Mouse (Mus musculus) megakaryocyte, embryonic 14.5 days (primary cell): ENCODE measurements around the gene Fbxw11. TPM values are rescaled to one million over a fixed set of nuclear protein-coding genes. Genes with fewer than 3 reads are reported as not detected.

Source experiments
- H3K27me3 ChIP-seq: replicated peaks from 2 replicates; pipeline ENCODE3; 2012; ENCODE audit warnings: inconsistent platforms
- H3K36me3 ChIP-seq: replicated peaks from 2 replicates; pipeline ENCODE3; 2012; ENCODE audit warnings: low read length, inconsistent platforms, mixed read lengths
- H3K4me1 ChIP-seq: 2 replicates; pipeline ENCODE4 v1.6.1; 2012; ENCODE audit warnings: inconsistent platforms
- H3K4me3 ChIP-seq: replicated peaks from 2 replicates; pipeline ENCODE3; 2012; ENCODE audit warnings: moderate library complexity, mild to moderate bottlenecking, inconsistent platforms
- H3K9me3 ChIP-seq: 2 replicates; pipeline ENCODE4 v1.6.1; 2012; ENCODE audit warnings: inconsistent platforms
- FLI1 ChIP-seq: IDR thresholded peaks from 2 replicates; pipeline ENCODE4 v1.6.1; 2012; ENCODE audit warnings: low read length, inconsistent platforms, mixed read lengths
- GATA1 ChIP-seq: IDR thresholded peaks from 3 replicates; pipeline ENCODE4 v1.6.1; 2012; ENCODE audit warnings: mixed read lengths, low read length, inconsistent platforms, borderline replicate concordance
- polyA plus RNA-seq: library from polyadenylated mRNA; stranded (reverse); fragments of >175 nt; gene quantifications from 2 replicates; pipeline ENCODE4 v1.2.3, GENCODE M21; 2012; ENCODE audit warnings: low replicate concordance; ENCODE audit not compliant: insufficient read depth

Fbxw11 gene
- polyA plus RNA-seq, 1 experiment: 13.1 TPM

DNA sequence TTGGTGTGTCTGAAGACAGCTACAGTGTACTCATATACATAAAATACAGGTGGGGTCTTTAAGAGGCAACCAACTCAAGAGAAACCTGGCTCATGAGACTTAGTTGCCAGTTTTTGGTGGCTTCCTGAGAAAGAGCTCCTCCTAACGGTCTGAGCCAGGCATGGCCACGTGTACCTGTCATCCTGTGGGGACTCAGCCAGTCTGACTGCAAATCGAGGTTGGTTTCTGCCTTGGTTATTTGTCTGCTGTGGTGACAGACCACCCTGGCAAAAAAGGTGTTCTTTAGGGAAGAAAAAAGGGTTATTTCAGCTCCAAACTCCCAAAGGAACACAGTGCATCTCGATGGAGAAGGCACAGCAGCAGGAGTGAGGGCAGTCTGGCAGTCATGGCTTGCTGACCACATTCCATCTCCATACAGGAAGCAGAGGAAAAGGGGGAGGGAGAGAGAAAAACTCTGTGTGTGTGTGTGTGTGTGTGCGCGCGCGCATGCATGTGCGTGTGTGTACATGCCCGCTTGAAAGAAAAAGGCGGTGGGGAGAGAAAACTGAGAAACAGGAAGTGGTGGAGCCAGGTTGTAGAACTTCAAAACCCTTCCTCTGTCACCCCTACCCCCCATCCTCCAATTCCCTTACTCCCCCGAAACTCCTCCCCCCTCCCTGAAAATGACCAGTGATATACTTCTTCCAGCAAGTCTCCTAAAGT lies 126.3 kb downstream of the Fbxw11 start:
- Histone ChIP-seq H3K4me3 (no peak overlapping the region), H3K4me1 (peaks cover 19% of the 10 kb centered on the region), H3K36me3 (no peaks in the 10 kb centered on the region), H3K9me3 (peaks cover 35% of the 10 kb centered on the region), H3K27me3 (peaks cover 35% of the 10 kb centered on the region)
- TF ChIP-seq GATA1: no peak
- no peak for TF ChIP-seq FLI1

DNA sequence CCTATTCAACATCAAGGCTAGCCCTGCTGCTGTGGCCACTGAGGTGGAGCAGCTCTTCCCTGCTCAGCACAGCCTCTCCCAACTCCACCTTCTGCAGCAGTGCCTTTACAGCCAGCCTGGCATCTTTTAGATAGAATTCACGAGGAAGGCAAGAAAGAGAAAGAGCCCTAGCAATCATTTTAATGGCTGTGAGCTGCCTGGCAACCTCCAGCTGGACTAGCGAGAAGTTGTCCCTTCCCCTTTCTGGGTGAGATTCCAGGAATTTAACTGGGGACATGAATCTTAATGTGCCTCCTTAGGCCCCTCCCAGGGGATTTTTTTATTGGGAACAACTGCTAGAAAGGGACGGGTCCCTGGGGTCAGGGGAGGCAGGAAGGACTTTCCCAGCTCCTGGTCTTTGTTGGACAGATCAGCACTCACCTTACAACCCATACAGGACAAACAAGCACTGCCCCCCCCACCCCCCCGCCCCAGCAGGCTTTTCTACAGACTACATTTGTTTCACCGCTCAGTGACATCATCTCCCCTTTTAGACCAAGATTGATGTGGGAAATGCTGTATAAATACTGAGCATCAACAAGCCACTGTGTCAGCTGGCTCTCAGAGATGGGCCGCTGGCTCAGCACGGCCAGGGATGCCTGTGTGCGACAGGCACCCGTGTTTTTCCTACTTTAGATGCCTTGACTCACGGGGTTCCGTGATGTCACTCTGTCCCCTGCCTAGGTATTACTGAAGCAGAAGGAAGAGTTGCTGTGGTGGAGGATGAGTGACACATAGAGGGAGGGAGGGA lies 138.4 kb downstream of the Fbxw11 start:
- Histone ChIP-seq H3K27me3 (peaks cover 11% of the 10 kb centered on the region), H3K4me1 (no peaks in the 10 kb centered on the region), H3K36me3 (no peaks in the 10 kb centered on the region), H3K9me3 (peaks cover 9% of the 10 kb centered on the region), H3K4me3 (no peak overlapping the region)
- TF ChIP-seq FLI1: no peak

DNA sequence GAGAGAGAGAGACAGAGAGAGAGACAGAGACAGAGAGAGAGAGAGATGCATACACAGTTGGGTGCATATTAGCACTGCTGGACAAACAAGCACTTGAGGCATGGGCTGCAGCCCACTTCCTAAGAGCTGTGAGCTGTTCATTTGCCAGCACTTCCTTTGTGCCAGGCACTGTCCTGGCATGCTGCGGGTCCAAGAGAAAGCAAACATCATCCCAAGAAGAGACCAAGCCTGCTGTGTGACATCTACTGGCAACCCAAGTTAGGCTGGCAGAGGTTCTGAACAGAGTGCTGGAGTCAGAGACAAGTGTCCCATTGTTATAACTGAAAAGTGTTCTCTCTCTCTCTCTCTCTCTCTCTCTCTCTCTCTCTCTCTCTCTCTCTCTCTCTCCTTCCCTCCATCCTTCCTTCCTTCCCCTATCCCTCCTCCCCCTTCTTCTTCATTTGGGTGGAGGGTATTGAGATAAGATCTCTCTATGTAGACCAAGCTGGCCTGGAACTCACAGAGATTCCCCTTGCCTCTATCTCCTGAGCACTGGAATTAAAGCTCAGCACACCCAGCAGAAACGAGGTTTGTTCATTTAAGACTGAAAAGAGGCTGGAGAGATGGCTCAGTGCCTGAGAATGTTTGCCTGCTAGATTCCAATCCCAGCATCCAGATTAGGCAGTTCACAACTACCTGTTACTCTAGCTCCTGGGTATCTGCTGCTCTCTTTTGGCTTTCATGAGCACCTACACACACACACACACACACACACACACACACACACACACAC lies 139.3 kb downstream of the Fbxw11 start:
- Histone ChIP-seq H3K9me3 (peaks cover 5% of the 10 kb centered on the region; the same call in 1 of the 2 replicates), H3K27me3 (peaks cover 11% of the 10 kb centered on the region), H3K4me3 (no peak overlapping the region), H3K36me3 (no peaks in the 10 kb centered on the region), H3K4me1 (no peaks in the 10 kb centered on the region)
- no peak for TF ChIP-seq GATA1
- TF ChIP-seq FLI1: no peak

DNA sequence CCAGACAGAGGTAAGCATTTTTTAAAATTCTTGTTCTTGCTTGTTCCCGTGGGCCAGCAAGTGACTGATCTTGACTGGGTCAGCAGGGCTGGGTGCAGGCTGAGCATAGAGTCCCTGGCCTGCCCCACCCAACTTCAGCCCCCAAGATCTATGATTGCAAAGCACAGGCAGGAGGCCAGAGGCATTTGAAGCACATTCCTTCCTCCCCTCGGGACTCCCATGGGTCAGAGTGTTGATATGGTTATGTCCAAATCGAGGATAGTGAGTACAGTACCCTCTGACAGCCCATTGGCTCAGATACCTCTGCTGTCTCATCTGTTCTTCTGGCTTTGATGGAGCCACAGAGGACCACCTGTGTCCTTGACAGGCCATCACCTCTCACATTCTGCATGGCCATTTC lies 140.2 kb downstream of the Fbxw11 start:
- Histone ChIP-seq H3K36me3 (no peaks in the 10 kb centered on the region), H3K4me3 (no peak overlapping the region), H3K4me1 (no peaks in the 10 kb centered on the region), H3K9me3 (peaks cover 5% of the 10 kb centered on the region; the same call in 1 of the 2 replicates), H3K27me3 (peaks cover 11% of the 10 kb centered on the region)
- TF ChIP-seq GATA1 (no peak), FLI1 (no peak)

DNA sequence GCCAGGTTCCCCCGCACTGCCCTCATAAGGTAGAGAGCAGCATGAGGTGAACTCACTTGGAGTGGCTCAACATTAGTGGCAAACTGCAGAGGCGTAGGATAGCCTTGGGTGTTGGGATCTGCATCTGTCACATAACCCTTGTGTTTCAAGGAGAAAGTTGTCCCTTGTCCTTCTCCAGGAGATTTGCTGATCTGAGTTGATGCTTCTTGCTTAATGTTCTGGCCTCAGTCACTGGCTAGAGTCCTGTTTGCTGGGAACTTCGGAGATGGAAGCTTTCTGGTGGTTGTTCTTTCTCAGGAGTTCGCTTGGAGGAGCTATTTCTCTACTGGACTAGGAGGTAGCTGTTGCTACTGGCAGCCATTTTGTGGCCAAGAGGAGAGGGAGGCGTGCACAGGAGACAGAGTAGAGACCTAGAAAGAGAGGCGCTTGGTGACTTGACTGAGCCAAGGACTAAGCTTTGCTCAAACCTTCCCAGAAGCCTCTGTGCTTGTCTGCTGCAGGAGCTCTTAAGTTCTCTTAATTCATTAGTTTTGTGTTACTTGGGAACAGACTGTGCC lies 143.1 kb downstream of the Fbxw11 start:
- TF ChIP-seq GATA1 (no peak), FLI1 (no peak)
- Histone ChIP-seq H3K9me3 (peaks cover 7% of the 10 kb centered on the region), H3K36me3 (no peaks in the 10 kb centered on the region), H3K4me1 (no peaks in the 10 kb centered on the region), H3K4me3 (no peak overlapping the region), H3K27me3 (peaks cover 11% of the 10 kb centered on the region)

DNA sequence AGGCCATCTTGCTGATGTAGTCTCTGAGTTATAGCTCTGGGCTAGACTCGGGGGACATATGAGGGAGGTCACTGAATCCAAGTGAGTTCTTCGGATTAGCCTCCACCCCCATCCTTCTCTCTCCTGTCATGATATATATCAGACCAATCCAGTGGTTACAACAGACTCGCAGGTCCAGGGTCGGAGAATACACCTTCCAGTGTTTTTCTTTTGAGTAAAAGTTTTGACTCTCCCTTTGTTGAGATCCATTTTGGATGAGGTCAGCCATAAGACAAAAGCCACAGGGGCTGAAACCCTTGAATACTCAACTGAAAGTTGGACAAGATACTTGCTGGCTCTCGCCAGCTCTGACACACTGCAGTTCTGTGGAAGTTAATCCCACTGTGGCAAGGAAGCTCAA lies 143.7 kb downstream of the Fbxw11 start:
- TF ChIP-seq GATA1 (no peak), FLI1 (no peak)
- peaks cover 10% of the 10 kb centered on the region for H3K27me3 ChIP-seq
- peaks cover 8% of the 10 kb centered on the region for H3K9me3 ChIP-seq
- no peaks in the 10 kb centered on the region for H3K36me3 ChIP-seq
- no peaks in the 10 kb centered on the region for H3K4me1 ChIP-seq
- no peak overlapping the region for H3K4me3 ChIP-seq

DNA sequence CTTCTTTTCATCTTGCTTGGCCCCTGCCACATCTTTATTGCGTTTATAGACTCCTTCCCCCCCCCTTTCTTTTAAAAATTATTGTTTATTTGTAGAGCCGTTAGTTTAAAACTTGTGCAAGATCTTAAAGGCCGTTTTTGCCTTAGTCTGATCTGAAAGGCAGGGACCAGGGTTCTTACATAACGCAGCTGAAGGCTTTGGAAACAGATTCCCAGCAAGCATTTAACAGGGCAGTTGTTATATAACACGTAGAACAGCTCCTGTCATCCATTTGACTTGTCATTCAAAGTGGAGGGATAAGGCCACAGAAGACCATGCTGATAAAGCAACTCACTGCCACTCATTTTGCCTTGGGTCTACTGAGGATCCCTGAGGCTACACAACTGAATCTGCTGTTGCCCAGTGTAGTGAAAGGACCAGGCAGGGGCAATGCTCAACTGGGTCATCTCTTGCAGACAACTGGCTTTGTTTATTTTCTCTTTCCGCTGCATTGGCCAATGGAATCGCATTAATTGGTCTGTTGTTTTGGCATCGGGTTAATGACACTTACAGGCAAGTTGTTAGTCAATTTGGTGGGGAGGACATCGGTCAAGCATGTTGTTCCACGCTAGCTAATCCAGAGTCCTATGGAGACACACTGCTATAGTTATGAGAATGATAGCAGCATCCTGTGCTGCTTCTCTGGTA lies 152.4 kb downstream of the Fbxw11 start:
- H3K9me3 ChIP-seq: peaks cover 3% of the 10 kb centered on the region
- peaks cover 5% of the 10 kb centered on the region for H3K27me3 ChIP-seq
- no peak overlapping the region for H3K4me3 ChIP-seq
- H3K4me1 ChIP-seq: no peaks in the 10 kb centered on the region
- TF ChIP-seq FLI1 (no peak), GATA1 (no peak)
- no peaks in the 10 kb centered on the region for H3K36me3 ChIP-seq

Other genes with a start within 250 kb of the Fbxw11 start
- 0.96 TPM in 1 of 2 replicates, not detected in the other for gene Ubtd2, start 187.4 kb upstream of the Fbxw11 start, polyA plus RNA-seq
- gene Efcab9, start 110.6 kb upstream of the Fbxw11 start, polyA plus RNA-seq: 0.38 TPM in 1 of 2 replicates, not detected in the other
- gene Stk10, start 109.4 kb upstream of the Fbxw11 start, polyA plus RNA-seq: 21.6 and 28.3 TPM in 2 replicates
- not detected in 2 replicates for gene Smim23, start 181.9 kb downstream of the Fbxw11 start, polyA plus RNA-seq